Mouse (Mus musculus): ENCODE data around the gene Rrp9.

- TF ChIP-seq POLR2A (IDR thresholded peaks at IDR 0.05; ENCODE audit: control insufficient read depth in 1 of 2, insufficient read depth in 1 of 2, low read depth in 1 of 2, low read length in 2 of 2, poor library complexity in 1 of 2) (no peak), EP300 (IDR thresholded peaks at IDR 0.05; ENCODE audit: low read depth in 1 of 2, low read length in 2 of 2) (no peak), ZC3H11A (IDR thresholded peaks at IDR 0.05; ENCODE audit: low read depth, low read length) (no peak), SMC3 (IDR thresholded peaks at IDR 0.05; ENCODE audit: low read depth, low read length) (no peak), RCOR1 (IDR thresholded peaks at IDR 0.05; ENCODE audit: low read depth, low read length) (no peak)
These were observed 7.4 kb downstream of the Rrp9 start for GRCm38 (mm10) chr9:106483136-106483535.
